Mouse (Mus musculus) frontal cortex, postnatal 25 days (tissue): ENCODE measurements around the gene Stac.

Experiments
- DNase-seq, 2 experiments: peaks; one replicate each; pipeline ENCODE4 v3.0.0; 2022; ENCODE audit warnings: low spot score in 2 of 2

Gene Stac

GRCm38 (mm10) chr9:111606603-111607002, 83.5 kb downstream of the Stac start:
- DNase-seq = no peak

- DNase-seq = no peak
Measured at GRCm38 (mm10) chr9:111587527-111587926, 102.6 kb downstream of the Stac start.

GRCm38 (mm10) chr9:111578784-111579183, 111.4 kb downstream of the Stac start:
- DNase-seq = no peak

GRCm38 (mm10) chr9:111577453-111577852, 112.7 kb downstream of the Stac start:
- no peak for DNase-seq

GRCm38 (mm10) chr9:111575889-111576288, 114.3 kb downstream of the Stac start:
- DNase-seq = no peak

- DNase-seq = no peak
Measured at GRCm38 (mm10) chr9:111573836-111574235, 116.3 kb downstream of the Stac start.

- DNase-seq = no peak
Measured at GRCm38 (mm10) chr9:111571619-111572018, 118.5 kb downstream of the Stac start.

- no peak for DNase-seq
Measured at GRCm38 (mm10) chr9:111564176-111564575, 126.0 kb downstream of the Stac start.

- DNase-seq = no peak
Measured at GRCm38 (mm10) chr9:111563226-111563625, 126.9 kb downstream of the Stac start.

GRCm38 (mm10) chr9:111562217-111562988, 127.7 kb downstream of the Stac start:
- DNase-seq = no peak

GRCm38 (mm10) chr9:111556699-111557098, 133.4 kb downstream of the Stac start:
- no peak for DNase-seq

GRCm38 (mm10) chr9:111552865-111553264, 137.3 kb downstream of the Stac start:
- DNase-seq = no peak

GRCm38 (mm10) chr9:111551461-111552190, 138.5 kb downstream of the Stac start:
- DNase-seq = no peak

GRCm38 (mm10) chr9:111550963-111551321, 139.2 kb downstream of the Stac start:
- no peak for DNase-seq

GRCm38 (mm10) chr9:111550281-111550962, 139.7 kb downstream of the Stac start:
- no peak for DNase-seq

GRCm38 (mm10) chr9:111542663-111543062, 147.5 kb downstream of the Stac start:
- no peak for DNase-seq

GRCm38 (mm10) chr9:111535445-111536064, 154.6 kb downstream of the Stac start:
- no peak for DNase-seq

- no peak for DNase-seq
Measured at GRCm38 (mm10) chr9:111534744-111535423, 155.3 kb downstream of the Stac start.

GRCm38 (mm10) chr9:111523871-111524270, 166.3 kb downstream of the Stac start:
- DNase-seq = no peak

GRCm38 (mm10) chr9:111523111-111523510, 167.0 kb downstream of the Stac start:
- DNase-seq = no peak

- DNase-seq = no peak
Measured at GRCm38 (mm10) chr9:111522226-111522625, 167.9 kb downstream of the Stac start.

GRCm38 (mm10) chr9:111515536-111515935, 174.6 kb downstream of the Stac start:
- no peak for DNase-seq
